In the genomic region with DNA sequence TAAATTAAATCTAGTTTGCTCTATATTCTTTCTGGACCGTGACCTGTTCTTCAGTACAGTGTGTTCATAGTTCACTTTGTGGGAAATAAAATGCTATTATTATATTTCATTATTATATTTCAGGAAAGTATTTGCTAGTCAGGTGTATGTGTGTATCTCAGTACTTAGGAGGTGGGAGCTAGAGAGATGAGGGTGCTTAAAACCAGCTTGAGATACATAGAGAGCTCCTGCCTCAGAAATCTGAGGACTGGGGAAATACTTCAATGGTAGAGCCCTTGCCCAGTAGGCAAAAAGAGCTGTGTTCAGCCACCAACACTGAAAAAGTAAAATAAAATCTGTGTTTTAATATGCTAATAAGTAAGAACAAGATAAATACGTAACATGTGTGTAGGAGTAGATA, we compare ENCODE assay signal across 26 mouse cellular contexts. TPM values are rescaled to one million over a fixed set of nuclear protein-coding genes. Genes with fewer than 3 reads are reported as not detected.
"Had no signal": no experiment of that assay in that cellular context is flagged by ENCODE, and none has a peak within 500 bp of the region (broad histone marks: within the 10 kb centered on the region; RNA-seq: fewer than 3 reads in every experiment).

No protein-coding gene starts in this region.

- H3K27ac ChIP-seq: kidney, postnatal 0 days; layer of hippocampus, adult 2 months; left cerebral cortex, adult 2 months; liver, embryonic 13.5 days; midbrain, embryonic 10.5 days; midbrain, embryonic 13.5 days; neural tube, embryonic 13.5 days; stomach, embryonic 15.5 days had no signal

- H3K4me2 ChIP-seq: liver, embryonic 13.5 days; midbrain, embryonic 13.5 days; neural tube, embryonic 13.5 days; stomach, embryonic 15.5 days had no signal

- H3K9me3 ChIP-seq: liver, embryonic 13.5 days; midbrain, embryonic 10.5 days; midbrain, embryonic 13.5 days; neural tube, embryonic 13.5 days; stomach, embryonic 15.5 days had no signal

- H3K4me1 ChIP-seq: liver, embryonic 13.5 days; megakaryocyte, embryonic 14.5 days; midbrain, embryonic 10.5 days; midbrain, embryonic 13.5 days had no signal

- H3K27me3 ChIP-seq: liver, embryonic 13.5 days; megakaryocyte, embryonic 14.5 days; midbrain, embryonic 13.5 days; neural tube, embryonic 13.5 days; stomach, embryonic 15.5 days had no signal

- H3K36me3 ChIP-seq: liver, embryonic 13.5 days; midbrain, embryonic 13.5 days; neural tube, embryonic 13.5 days had no signal

- H3K9ac ChIP-seq: liver, embryonic 13.5 days; midbrain, embryonic 13.5 days; neural tube, embryonic 13.5 days; stomach, embryonic 15.5 days had no signal

- ATAC-seq: midbrain, embryonic 13.5 days; midbrain, embryonic 16.5 days had no signal

- DNase-seq: layer of hippocampus, adult 9-11 months; layer of hippocampus, postnatal 36 days; liver, embryonic 13.5 days; retina, postnatal 1 day; right cerebral cortex, postnatal 25 days; spleen, adult 18-20 months; thymus, postnatal 25 days had no signal

- H3K4me3 ChIP-seq: layer of hippocampus, adult 2 months; left cerebral cortex, adult 2 months; liver, embryonic 13.5 days; megakaryocyte, embryonic 14.5 days; midbrain, embryonic 10.5 days; midbrain, embryonic 13.5 days; myocyte; neural tube, embryonic 13.5 days; stomach, embryonic 15.5 days had no signal

RNA-seq across cellular contexts. Expression of a gene that starts 6.2 kb away (rescaled TPM):
- total RNA-seq: layer of hippocampus, adult 2 months; layer of hippocampus, postnatal 36 days; left cerebral cortex, adult 2 months; left cerebral cortex, postnatal 10 days; left cerebral cortex, postnatal 36 days; liver, adult 2 months; monocyte, adult 5-6 weeks; neutrophil, adult 5-6 weeks had no signal
- polyA plus RNA-seq: kidney, adult 2 months; liver, adult 2 months; liver, embryonic 13.5 days; liver, embryonic 16.5 days; midbrain, embryonic 10.5 days; midbrain, embryonic 13.5 days; midbrain, embryonic 16.5 days; myocyte; neural tube, embryonic 13.5 days; thymus, postnatal 0 days had no signal

RNA-seq across cellular contexts. Expression of a gene that starts 59.1 kb away (rescaled TPM):
- total RNA-seq: left cerebral cortex, postnatal 10 days; left cerebral cortex, postnatal 36 days; liver, adult 2 months; monocyte, adult 5-6 weeks; neutrophil, adult 5-6 weeks had no signal
- polyA plus RNA-seq: large intestine, adult 2 months; liver, adult 2 months; liver, embryonic 16.5 days had no signal
